Mouse (Mus musculus): ENCODE data around the gene Best1. TPM values are rescaled to one million over a fixed set of nuclear protein-coding genes. Genes with fewer than 3 reads are reported as not detected.
"Not testable (repeated sequence)": the region's sequence is repeated elsewhere in the genome, so short reads cannot be mapped to it uniquely, and the experiment has no call there.

Gene Best1
- polyA plus RNA-seq, 1 experiment from 2014 or later: 0.39 TPM

DNA sequence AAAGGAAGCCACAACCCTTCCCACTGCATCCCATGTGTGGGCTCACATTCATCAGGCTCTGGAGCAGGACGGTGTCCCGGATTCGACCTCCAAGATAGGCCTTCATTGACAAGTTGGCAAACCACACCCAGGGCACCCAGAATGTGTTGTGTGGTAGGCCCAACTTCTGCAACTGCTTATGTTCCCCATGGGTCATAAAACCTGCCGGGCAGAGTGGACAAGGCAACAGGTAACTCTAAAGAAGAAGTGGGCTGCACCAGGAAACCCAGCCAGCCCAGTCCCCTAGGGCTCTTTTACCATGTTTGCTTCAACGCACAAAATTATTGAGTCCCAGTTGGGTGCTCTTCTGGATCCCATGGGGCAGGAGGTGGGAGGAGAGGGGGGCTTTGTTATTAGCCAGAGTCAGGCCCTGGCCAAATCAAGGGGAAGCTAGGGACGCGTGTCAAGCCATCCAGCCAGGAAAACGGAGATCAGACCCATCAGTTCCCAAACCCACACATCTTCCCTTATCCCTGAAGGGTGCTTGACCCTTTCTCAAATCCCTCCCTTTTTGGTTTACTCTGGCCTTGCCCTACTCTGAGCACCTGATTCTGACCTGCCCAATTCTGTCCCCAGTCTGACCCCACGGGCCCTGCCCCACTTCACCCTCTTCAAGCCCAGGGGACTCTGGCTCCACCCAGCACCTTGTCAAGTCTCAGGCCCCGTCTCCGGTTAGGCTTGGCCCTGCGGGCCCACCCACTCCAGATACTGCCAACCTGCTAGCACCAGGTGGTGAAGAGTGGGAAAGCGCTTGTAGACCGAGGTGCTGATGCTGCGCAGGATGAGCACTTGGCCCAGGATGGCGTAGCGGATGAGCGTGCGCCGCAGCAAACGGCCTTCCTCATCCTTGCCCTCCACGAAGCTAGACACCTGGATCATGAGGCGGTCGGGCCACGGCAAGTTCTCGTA lies 9.1 kb downstream of the Best1 start:
- DNase-seq (ENCODE audit: low spot score): no peak

DNA sequence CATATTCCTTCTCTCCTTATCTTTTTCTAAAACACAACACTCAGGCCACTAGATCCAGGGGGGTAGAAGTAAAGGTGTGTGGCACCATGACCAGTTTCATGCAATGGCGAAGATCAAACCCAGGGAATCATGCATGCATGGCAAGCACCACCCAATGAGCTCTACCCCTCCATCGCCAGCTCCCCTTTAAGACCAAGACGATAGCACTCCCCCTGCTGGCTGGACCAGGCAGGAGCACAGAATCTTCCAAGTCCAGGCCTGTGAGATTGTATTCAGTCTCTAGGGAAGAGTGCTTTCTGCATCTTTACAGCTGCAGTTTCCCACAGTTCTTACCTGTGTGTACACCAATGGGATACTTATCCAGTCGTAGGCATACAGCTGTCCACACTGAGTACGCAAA lies 10.1 kb downstream of the Best1 start:
- peak; percentile 84 for DNase-seq (ENCODE audit: low spot score)

DNA sequence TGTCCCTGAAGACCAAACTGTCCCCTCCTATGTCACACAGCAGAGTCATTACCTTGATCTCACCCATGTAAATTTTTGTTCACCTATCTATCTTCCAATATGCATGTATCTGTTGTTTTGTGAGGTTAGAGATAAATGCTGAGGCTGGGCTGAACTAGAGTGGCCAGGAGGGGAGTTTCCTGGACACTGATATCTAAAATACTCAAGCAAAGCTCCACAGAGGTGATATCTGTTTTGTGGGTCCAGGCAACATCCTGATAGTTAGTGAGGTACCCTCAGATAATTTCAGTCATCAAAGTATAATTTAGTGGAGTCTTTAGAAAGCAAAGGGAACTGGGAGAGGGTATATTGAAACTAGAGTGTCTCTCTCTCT lies 11.6 kb downstream of the Best1 start:
- DNase-seq (ENCODE audit: low spot score): no peak

DNA sequence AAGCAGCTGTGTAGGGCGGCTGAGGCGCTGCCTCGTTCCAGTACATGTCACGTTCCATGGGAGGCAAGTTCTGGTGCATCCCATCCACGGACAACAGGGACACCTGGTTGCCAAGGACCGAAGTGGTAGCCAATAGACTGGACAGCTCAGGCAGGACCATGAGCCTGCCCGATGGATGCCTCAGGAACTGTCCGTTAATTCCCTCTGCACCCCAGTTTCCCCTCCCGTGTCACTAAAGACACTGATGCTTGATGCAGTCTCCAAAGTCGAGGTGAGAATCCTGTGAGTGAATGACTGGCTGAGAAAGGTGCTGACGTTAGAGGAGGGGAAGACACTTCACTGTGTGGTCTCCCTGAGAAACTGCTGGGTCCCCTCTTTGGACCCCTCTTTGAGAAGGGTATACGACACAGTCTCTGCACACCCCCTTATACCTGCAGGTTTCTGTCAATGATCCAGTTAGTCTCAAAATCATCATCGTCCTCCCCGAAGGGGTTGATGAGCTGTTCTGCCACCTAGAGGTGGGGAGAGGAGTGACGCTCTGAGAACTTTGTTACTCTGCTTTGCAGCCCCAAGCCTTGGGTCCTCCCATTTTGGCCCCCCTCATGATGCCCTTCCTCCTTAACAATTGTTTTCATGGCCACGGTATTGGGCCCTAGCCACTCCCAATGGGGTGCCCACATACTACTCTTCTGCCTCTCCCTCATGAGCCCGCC lies 12.1 kb downstream of the Best1 start:
- DNase-seq (ENCODE audit: low spot score): peak; percentile 66

DNA sequence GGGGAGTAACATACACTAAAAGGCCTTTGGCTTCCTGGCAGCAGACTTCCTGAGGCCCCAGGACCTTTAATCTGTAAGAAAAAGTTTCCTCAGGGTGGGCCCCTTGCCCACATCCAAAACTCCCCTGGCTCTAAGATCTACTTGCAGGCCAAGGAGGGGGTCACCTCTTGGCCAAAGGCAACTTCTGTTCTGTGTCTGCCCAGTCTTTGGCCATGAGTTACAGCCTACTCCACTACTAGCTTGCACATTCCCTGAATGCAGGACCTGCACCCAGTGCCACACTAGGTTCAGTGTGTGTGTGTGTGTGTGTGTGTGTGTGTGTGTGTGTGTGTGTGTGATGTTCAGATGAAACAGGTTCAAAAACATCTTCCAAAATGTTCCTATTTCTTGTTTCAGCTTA lies 13.8 kb downstream of the Best1 start:
- DNase-seq (ENCODE audit: low spot score): peak; percentile 36

DNA sequence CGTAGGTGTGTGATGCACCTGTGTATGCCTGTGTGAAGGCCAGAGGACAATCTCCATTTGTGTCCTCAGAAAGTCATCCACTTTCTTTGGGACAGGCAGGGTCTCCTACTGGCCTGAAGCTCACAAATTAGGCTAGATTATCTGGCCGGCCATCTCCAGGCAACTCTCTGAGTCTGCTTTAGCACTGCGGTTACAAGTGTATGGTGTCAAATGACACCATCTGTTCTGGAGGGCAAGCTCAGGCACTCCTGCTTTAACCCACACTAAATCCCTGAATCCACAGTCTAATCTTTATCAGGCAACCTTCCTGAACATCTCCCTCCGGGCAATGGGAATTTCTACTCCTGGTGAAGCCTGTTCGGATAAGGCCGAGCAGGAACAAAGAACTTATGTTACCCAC lies 14.2 kb downstream of the Best1 start:
- no peak for DNase-seq (ENCODE audit: low spot score)

DNA sequence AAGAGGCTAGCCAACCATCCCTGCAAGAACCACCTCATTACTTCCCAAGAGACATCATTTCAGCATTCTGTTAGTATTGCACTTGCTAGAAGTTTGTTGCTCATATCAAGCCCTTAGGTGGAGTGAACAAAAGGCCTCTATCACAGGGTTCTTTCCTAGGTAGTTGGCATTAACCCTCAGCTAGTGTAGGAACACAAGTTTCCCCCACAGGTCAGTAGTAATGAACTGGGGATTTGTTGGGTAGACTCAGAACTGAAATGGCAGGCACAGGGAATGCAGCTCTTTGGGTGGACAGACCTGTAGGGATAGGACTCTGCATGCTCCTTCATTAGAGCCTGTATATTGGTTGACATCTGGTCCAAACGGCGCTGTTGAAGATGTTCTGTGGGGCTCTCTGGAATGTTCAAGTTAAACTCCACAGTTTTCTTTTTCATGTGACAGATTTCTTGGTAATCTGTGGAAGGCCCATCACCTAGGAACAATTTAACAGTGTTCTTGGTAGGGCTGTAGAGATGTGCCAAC lies 15.5 kb downstream of the Best1 start:
- no peak for DNase-seq (ENCODE audit: low spot score)

DNA sequence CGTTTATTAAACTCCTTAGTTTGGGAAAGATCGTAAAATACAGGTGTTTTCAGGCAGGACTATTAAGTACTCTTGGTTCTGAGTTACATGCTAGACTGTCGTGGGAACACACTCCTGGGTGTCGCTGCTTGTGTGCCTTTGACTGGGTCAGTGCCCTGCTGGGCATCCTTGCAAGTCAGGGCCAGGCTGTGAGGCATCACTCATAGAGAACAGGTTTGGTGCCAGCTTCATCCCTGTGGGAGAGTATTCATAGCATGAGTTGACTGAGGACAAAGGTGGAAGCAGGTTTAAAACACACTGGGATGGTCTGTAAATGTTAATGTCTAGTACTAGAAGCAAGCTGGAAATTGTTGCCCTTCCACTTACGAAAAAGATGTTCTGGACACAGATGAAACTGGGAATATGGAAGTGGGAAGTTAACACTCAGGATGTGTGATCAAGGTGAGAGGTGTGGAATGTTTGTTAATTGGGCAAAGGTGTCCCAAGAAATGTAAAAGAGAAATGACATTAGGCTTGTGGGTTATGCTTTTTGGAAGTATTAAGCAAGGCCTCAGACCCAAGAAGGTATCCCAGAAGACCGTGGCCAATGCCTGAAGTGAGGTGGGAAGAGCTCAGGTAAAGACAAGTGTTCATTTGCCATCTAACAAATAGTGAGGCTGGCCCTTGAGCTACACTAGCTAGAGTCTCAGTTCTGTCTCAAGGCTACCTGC lies 16.1 kb downstream of the Best1 start:
- DNase-seq (ENCODE audit: low spot score): no peak

DNA sequence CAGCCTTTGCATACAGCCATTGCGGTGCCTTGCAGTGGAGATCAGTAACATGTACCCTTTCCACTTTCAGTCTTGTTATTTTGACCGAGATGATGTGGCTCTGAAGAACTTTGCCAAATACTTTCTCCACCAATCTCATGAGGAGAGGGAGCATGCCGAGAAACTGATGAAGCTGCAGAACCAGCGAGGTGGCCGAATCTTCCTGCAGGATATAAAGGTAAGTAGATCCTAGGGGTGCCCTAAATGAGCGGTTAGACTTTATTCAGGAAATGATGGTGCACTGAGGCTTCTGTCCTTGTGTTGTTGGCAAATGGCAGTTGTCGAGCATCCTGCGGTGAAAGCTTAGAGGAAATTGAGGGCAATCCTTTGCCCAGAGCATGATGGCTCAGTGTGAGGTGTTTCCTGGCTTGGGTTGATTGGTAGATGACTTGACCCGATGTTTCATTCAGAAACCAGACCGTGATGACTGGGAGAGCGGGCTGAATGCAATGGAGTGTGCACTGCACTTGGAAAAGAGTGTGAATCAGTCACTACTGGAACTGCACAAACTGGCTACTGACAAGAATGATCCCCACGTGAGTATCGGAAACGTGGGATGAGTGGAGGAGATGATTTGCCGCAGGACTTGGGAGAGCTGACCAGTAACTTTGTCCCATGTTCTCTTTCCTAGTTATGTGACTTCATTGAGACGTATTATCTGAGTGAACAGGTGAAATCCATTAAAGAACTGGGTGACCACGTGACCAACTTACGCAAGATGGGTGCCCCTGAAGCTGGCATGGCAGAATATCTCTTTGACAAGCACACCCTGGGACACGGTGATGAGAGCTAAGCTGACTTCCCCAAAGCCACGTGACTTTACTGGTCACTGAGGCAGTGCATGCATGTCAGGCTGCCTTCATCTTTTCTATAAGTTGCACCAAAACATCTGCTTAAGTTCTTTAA lies 17.1 kb downstream of the Best1 start:
- peak; percentile 39 for DNase-seq (ENCODE audit: low spot score)

DNA sequence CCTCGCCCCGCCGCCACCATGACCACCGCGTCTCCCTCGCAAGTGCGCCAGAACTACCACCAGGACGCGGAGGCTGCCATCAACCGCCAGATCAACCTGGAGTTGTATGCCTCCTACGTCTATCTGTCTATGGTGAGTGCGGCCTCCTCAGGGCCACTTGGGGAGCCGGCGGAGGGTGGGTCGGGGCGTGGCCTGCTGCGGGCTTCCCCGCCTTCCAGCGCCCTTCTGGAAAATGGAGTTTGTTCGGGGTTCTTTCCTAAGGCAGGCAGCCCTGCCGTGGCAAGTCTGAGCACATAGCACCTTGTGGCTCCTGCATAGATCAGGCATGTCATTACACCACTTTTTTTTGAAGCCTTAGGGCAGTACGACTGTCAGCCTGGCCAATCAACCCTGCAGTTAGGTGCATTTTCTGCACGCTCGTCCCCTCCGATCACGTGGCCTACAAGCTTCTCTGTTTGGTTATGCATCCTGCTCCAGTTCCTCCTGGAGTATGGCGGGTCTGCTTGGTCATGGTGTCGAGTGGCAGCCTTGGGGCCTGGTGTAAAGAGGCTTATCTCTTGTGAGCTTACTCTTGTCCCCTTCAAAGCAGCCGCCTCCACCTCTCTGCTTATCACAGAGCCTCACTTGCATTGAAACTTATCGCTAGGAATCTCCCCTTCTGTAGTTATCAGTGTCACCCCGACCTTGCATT lies 18.4 kb downstream of the Best1 start:
- DNase-seq (ENCODE audit: low spot score): peak; percentile 67

DNA sequence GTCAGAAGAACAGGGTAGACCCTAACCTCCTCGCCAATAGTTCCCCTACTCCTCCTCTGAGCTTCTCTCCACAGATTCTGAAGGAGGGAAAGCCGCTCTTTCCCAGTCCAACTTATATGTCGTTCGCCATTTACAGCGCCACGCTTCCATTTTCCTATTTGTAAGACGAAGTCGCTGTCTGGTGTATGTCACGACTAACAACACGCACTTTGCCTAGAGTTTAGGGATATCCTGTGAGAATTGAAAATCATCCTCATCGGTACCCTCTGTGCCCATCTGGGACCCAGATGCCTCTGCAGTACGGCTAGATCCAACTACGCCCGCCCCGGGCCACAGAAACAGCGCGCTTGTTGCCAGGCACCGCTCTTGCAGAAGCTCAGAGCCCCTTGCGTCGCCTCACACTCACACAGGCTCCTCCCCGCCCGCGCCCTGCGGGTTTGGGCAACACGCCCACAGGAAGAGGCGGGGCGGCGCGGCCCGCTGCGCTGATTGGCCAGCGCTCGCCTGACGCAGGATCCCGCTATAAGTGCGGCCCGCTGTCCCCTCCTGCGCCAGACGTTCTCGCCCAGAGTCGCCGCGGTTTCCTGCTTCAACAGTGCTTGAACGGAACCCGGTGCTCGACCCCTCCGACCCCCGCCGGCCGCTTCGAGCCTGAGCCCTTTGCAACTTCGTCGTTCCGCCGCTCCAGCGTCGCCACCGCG lies 19.1 kb downstream of the Best1 start:
- peak; percentile 99 for DNase-seq (ENCODE audit: low spot score)

DNA sequence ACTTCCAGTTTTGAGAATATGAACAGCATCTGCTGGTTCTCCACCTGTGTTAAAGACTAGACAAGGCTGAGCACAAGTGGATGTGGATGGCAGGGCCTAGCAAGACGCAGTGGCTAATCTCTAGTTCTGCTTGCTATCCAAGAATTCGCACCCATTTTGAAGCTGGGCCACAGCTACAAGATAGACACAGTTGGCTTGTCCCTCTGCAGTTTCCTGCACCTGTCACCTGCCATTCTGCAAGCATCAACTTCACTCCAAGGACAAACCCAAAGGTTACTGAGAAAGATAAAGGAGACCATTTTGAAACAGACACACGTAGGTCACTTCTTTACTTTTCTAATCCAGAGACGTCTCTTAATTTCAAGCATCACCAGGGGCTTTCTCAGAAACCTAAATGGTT lies 19.8 kb downstream of the Best1 start:
- DNase-seq (ENCODE audit: low spot score): peak; percentile 40

DNA sequence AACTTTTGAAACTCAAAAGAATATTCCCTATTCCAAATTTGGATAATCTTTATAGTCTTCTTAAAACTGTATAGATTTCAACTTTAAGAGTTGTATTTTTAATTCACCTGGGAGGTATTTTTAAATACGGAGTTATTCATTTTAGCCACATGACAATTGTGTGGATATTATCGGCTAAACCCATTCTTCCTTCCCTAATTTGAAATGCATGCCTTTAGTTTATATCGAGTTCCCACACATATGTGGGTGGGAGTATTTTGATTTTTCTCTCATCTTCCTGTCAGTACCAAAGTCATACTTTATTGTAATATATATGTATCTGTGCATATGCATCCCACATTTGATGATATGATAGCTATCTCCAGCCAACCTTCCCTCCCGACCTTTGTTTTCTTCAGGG lies 21.2 kb downstream of the Best1 start, which contains the start of gene Fth1:
Gene Fth1 (plus strand): TSS at position 341 of the 400 bp plus-strand sequence.
- DNase-seq (ENCODE audit: low spot score): no peak

DNA sequence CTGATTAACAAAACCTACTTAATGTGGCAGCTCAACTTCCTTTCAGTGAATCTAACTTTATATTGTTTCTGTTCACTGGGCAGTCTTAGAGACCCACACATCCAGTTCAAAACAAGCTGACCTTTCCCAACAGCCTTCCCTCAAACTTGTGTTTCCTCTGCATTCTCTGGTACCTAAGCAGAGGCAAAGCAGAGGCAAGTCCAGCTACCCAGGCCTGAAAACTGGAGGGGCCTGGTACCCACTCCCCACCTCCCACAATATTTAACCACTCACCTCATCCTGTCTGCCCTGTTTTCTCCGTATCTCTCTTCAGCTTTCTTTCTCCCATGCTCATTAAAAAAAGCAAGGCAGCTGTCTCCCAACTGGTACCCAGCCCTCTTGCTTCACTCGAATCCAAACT lies 22.3 kb downstream of the Best1 start:
- no peak for DNase-seq (ENCODE audit: low spot score)

DNA sequence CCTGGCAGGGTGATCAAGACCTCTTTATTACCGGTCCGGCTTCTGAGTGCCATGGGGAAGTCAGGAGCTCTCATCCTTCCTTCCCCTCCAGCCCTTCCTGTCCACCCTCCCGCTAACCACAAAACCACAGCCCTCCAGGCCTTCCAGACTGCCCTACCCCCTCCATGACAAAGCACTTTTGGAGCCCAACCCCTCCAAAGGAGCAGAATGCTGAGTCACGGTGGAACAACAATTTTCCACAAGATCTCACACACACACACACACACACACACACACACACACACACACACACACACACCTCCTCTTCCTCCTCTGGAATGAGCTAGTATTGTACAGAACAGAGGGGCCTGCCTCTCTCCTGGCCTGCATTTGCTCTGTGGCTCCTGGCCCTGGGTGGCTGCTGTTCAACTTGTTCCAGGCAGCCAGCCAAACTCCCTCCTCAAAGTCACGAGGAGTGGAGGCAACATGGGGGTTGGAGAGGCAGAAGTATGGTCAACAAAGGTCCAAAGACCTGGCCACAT lies 22.9 kb downstream of the Best1 start:
- no peak for DNase-seq (ENCODE audit: low spot score)

DNA sequence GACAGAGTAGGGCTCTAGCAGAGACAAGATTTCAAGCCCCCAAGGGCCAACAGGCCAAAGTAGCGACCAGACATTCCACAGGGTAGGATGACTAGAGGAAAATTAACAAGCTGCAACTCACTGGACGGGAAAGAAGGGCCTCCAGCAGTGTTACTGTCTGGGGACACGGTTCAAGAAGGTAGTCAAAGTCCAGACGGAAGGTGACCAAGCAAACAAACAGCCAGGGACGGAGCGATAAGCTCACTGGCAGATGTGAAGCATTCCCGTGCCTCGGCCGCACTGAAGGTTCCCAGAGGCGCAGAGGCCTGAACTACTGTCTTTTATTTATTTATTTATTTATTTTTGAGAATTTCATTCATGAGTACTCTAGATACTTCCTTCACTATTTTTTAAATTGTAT lies 24.3 kb downstream of the Best1 start:
- DNase-seq (ENCODE audit: low spot score): no peak

DNA sequence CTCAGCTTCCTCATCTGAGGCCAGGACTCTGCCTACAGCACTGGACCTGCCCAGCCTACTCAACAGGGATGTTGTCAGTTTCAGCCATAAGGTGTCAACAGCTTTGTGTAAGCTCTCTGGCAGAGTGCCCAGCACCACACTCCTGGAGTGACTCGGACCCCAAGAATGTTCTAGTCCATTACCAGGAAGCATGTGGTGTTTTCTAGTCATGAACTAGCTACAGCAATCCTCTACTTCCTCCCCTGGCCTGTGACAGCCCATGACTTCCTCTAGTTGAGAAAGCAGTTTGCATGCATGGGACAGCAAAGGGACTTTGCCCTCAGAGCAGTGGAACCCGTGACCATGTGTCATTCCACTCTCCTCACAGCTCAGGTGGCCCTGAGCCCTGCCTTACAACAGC lies 26.6 kb downstream of the Best1 start:
- DNase-seq (ENCODE audit: low spot score): not testable (repeated sequence)

DNA sequence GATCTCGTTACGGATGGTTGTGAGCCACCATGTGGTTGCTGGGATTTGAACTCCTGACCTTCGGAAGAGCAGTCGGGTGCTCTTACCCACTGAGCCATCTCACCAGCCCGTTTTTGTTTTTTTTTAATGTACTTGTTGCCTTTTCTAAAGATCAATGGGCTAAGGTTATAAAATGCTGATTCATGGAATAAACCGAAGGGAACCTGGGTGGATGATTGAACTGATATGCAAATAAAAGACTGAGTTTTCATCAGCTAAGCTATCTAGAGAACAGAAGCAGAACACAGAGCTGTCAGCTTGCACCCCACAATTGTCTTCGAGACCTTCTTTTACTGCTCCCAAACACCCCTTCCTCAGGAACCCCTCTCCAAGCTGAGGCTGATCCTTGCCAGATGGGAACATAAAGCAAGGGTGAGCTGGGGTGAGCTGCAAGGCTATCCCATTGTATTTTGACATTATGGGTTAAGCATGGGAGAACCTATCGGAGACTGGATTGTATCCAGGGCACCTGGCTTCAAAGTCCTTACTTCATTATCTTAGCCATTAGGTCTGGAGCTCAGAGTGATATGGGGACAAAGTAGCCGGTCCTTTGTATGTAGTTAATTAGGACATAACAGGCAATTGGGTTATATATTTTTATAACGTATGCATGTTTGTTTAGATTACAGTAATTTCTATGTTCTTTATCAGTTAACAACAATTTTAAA lies 33.2 kb downstream of the Best1 start:
- no peak for DNase-seq (ENCODE audit: low spot score)
